Mouse (Mus musculus): Measurements from ENCODE around the gene Sfmbt2. TPM values are rescaled to one million over a fixed set of nuclear protein-coding genes. Genes with fewer than 3 reads are reported as not detected.

Sfmbt2 gene
- polyA plus RNA-seq (2012; rRNA removed), result 0.83 and 1.4 TPM in 2 replicates

DNA sequence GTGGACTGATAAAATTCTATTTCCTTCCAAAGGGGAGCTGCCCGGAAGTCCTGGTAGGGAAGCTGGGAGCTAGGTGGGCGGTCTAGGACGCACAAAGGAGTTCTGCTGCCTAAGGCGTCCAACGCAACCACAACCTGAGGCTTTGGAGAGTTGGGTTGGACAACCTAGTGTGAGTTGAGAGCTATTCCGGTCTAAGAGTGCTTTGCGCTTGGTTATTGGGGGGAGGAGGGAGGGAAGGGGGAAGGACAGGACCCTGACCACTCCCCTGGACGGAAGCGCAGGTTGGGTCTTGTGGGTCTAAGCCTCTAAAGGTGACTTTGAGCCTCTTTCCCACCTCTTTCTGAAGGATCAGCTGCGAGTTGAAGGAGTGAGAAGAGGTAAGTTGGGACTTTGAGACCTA lies at the start of gene Sfmbt2:
Sfmbt2 (plus strand) TSS at position 335 of the 400 bp plus-strand sequence.

Other genes starting within 250 kb of the Sfmbt2 start
- 9.9 and 21.9 TPM in 2 replicates for gene Itih2, start 239.1 kb upstream of the Sfmbt2 start, polyA plus RNA-seq (2012; rRNA removed)
- gene Itih5, start 216.9 kb upstream of the Sfmbt2 start, polyA plus RNA-seq (2012; rRNA removed), result 4.2 and 4.5 TPM in 2 replicates

Data from central nervous system, embryonic 11.5 days (tissue).